Comparison of ENCODE assay signal across 24 mouse cellular contexts in genomic region chr11:74908618-74909399, GRCm38 (mm10). TPM values are rescaled to one million over a fixed set of nuclear protein-coding genes. Genes with fewer than 3 reads are reported as not detected.
DNase-seq lines count a peak whose midpoint lies in the region; ATAC-seq and TF ChIP-seq lines count a peak whose summit lies in the region.
"Had no signal": no experiment of that assay in that cellular context is flagged by ENCODE, and none has a peak within 500 bp of the region (broad histone marks: within the 10 kb centered on the region; RNA-seq: fewer than 3 reads in every experiment).

No protein-coding gene starts in this region.

- no peak overlapping the region for H3K4me3 ChIP-seq in intestine, postnatal 0 days (ENCODE audit: low read depth, low read length)
- no peak overlapping the region for H3K4me3 ChIP-seq in intestine, embryonic 15.5 days (replicated peaks)
- no peak overlapping the region for H3K4me3 ChIP-seq in stomach, postnatal 0 days (ENCODE audit: low read depth, low read length)
- H3K4me3 ChIP-seq: forebrain, embryonic 10.5 days; limb, embryonic 12.5 days had no signal

- no peaks in the 10 kb centered on the region for H3K9me3 ChIP-seq in intestine, postnatal 0 days (ENCODE audit: control insufficient read depth)
- H3K9me3 ChIP-seq in intestine, embryonic 15.5 days: no peaks in the 10 kb centered on the region
- H3K9me3 ChIP-seq in stomach, postnatal 0 days (ENCODE audit: control insufficient read depth, low read length): no peaks in the 10 kb centered on the region
- H3K9me3 ChIP-seq: forebrain, embryonic 10.5 days; G1E; limb, embryonic 12.5 days had no signal

- no peak for TF ChIP-seq EP300 in stomach, postnatal 0 days (optimal IDR thresholded peaks at IDR 0.05)

- H3K4me2 ChIP-seq in intestine, postnatal 0 days (replicated peaks; ENCODE audit: low read depth): no peak overlapping the region
- no peak overlapping the region for H3K4me2 ChIP-seq in intestine, embryonic 15.5 days (replicated peaks)
- no peak overlapping the region for H3K4me2 ChIP-seq in stomach, postnatal 0 days (replicated peaks; ENCODE audit: low read depth)
- H3K4me2 ChIP-seq: hindbrain, embryonic 14.5 days; limb, embryonic 12.5 days; liver, embryonic 11.5 days had no signal

- H3K27me3 ChIP-seq in intestine, postnatal 0 days (replicated peaks; ENCODE audit: control insufficient read depth, insufficient read depth, low read length): no peaks in the 10 kb centered on the region
- H3K27me3 ChIP-seq in intestine, embryonic 15.5 days (replicated peaks): no peaks in the 10 kb centered on the region
- H3K27me3 ChIP-seq in stomach, postnatal 0 days (ENCODE audit: control insufficient read depth, insufficient read depth, low read length): no peaks in the 10 kb centered on the region
- H3K27me3 ChIP-seq: limb, embryonic 12.5 days had no signal

- WGBS in intestine, postnatal 0 days: 72% methylated on average over 12 of the region's 12 CpGs
- 77% methylated on average over 12 of the region's 12 CpGs for WGBS in intestine, embryonic 15.5 days
- 57% methylated on average over 12 of the region's 12 CpGs for whole genome bisulfite sequencing in stomach, postnatal 0 days

- H3K4me1 ChIP-seq in intestine, postnatal 0 days (replicated peaks; ENCODE audit: control insufficient read depth, insufficient read depth, low read length): no peaks in the 10 kb centered on the region
- no peaks in the 10 kb centered on the region for H3K4me1 ChIP-seq in intestine, embryonic 15.5 days (replicated peaks)
- no peaks in the 10 kb centered on the region for H3K4me1 ChIP-seq in stomach, postnatal 0 days (replicated peaks; ENCODE audit: control insufficient read depth, insufficient read depth)
- H3K4me1 ChIP-seq: forebrain, embryonic 10.5 days; limb, embryonic 12.5 days had no signal

- ATAC-seq in intestine, postnatal 0 days: no peak
- no peak for ATAC-seq in intestine, embryonic 15.5 days
- ATAC-seq in stomach, postnatal 0 days (ENCODE audit: low FRiP score, low TSS enrichment): 0 out of 2 replicates have a peak, but pooled peaks have one; percentile 44
- ATAC-seq: CD4-positive, CD25-positive, alpha-beta regulatory T cell, adult 4 months; forebrain, postnatal 0 days; inflammation-experienced regulatory T-cells, adult 6 months; liver, postnatal 0 days; lung, postnatal 0 days had no signal

- TF ChIP-seq CTCF in intestine, postnatal 0 days (IDR thresholded peaks at IDR 0.05; ENCODE audit: low read depth): no peak
- TF ChIP-seq CTCF in stomach, postnatal 0 days (IDR thresholded peaks at IDR 0.05; ENCODE audit: low read depth): no peak

- H3K27ac ChIP-seq in intestine, postnatal 0 days (ENCODE audit: low read depth, low read length): 0 out of 2 replicates have a peak overlapping the region, but pooled peaks have one; percentile 10
- no peak overlapping the region for H3K27ac ChIP-seq in intestine, embryonic 15.5 days
- H3K27ac ChIP-seq in stomach, postnatal 0 days (replicated peaks): no peak overlapping the region
- H3K27ac ChIP-seq: forebrain, embryonic 10.5 days; hindbrain, embryonic 14.5 days; limb, embryonic 12.5 days; macrophage had no signal

- peak; percentile 14 for DNase-seq in right cerebral cortex, adult 18-20 months
- DNase-seq in right cerebral cortex, postnatal 4 days: no peak
- DNase-seq in kidney, postnatal 10 days: peak; percentile 30
- DNase-seq in stomach, postnatal 0 days (ENCODE audit: low spot score): no peak
- no peak for DNase-seq in thymus, postnatal 25 days
- DNase-seq in cerebellum, adult 11 months: no peak
- DNase-seq: adrenal gland, postnatal 14 days; cerebellum, adult 9-11 months; forebrain, postnatal 0 days; heart, postnatal 4 days; liver, postnatal 0 days; spleen, adult 18-20 months; thymus, postnatal 14 days had no signal

- H3K9ac ChIP-seq in intestine, postnatal 0 days (ENCODE audit: low read depth, low read length): no peak overlapping the region
- H3K9ac ChIP-seq in intestine, embryonic 15.5 days: no peak overlapping the region
- no peak overlapping the region for H3K9ac ChIP-seq in stomach, postnatal 0 days (ENCODE audit: low read length)
- H3K9ac ChIP-seq: forebrain, postnatal 0 days; hindbrain, embryonic 14.5 days; limb, embryonic 12.5 days; liver, postnatal 0 days had no signal

- H3K36me3 ChIP-seq in intestine, postnatal 0 days (ENCODE audit: control insufficient read depth, insufficient read depth): peaks cover 58% of the 10 kb centered on the region
- H3K36me3 ChIP-seq in intestine, embryonic 15.5 days: peaks cover 40% of the 10 kb centered on the region
- H3K36me3 ChIP-seq in stomach, postnatal 0 days (ENCODE audit: control insufficient read depth, insufficient read depth, low read length): peaks cover 33% of the 10 kb centered on the region; the same call in 1 of the 2 replicates

RNA-seq across cellular contexts. Expression of gene Tsr1, which starts 10.9 kb away (rescaled TPM):
- 16.8 and 17.5 TPM in 2 replicates for polyA plus RNA-seq in intestine, postnatal 0 days (2015; fragmentation: Nextera tagmentation; extraction: Ambion mirVana)
- polyA plus RNA-seq in intestine, embryonic 15.5 days (2015; fragmentation: Nextera tagmentation; extraction: Ambion mirVana): 49.6 and 53.5 TPM in 2 replicates
- 22.3 and 22.5 TPM in 2 replicates for polyA plus RNA-seq in stomach, postnatal 0 days (2015; fragmentation: Nextera tagmentation; extraction: Ambion mirVana)

RNA-seq across cellular contexts. Expression of gene Sgsm2, which starts 11.9 kb away (rescaled TPM):
- polyA plus RNA-seq in intestine, postnatal 0 days (2015; fragmentation: Nextera tagmentation; extraction: Ambion mirVana): 2.3 and 2.4 TPM in 2 replicates
- 5.1 TPM in 2 replicates for polyA plus RNA-seq in intestine, embryonic 15.5 days (2015; fragmentation: Nextera tagmentation; extraction: Ambion mirVana)
- 3.4 and 4.1 TPM in 2 replicates for polyA plus RNA-seq in stomach, postnatal 0 days (2015; fragmentation: Nextera tagmentation; extraction: Ambion mirVana)

RNA-seq across cellular contexts. Expression of gene Smg6, which starts 16.8 kb away (rescaled TPM):
- 6.5 and 7.3 TPM in 2 replicates for polyA plus RNA-seq in intestine, postnatal 0 days (2015; fragmentation: Nextera tagmentation; extraction: Ambion mirVana)
- 11.9 and 12.4 TPM in 2 replicates for polyA plus RNA-seq in intestine, embryonic 15.5 days (2015; fragmentation: Nextera tagmentation; extraction: Ambion mirVana)
- 6.1 and 6.7 TPM in 2 replicates for polyA plus RNA-seq in stomach, postnatal 0 days (2015; fragmentation: Nextera tagmentation; extraction: Ambion mirVana)

RNA-seq across cellular contexts. Expression of gene Srr, which starts 16.9 kb away (rescaled TPM):
- polyA plus RNA-seq in intestine, postnatal 0 days (2015; fragmentation: Nextera tagmentation; extraction: Ambion mirVana): 20.3 and 22.4 TPM in 2 replicates
- 16.1 and 16.6 TPM in 2 replicates for polyA plus RNA-seq in intestine, embryonic 15.5 days (2015; fragmentation: Nextera tagmentation; extraction: Ambion mirVana)
- 8.0 and 9.7 TPM in 2 replicates for polyA plus RNA-seq in stomach, postnatal 0 days (2015; fragmentation: Nextera tagmentation; extraction: Ambion mirVana)

Comparison
In these comparisons a context has a peak if more than half of its experiments do, and no peak if none do; other contexts are left out.
1. DNase-seq: peak in right cerebral cortex, adult 18-20 months (single experiment) and kidney, postnatal 10 days (single experiment); none in right cerebral cortex, postnatal 4 days (single experiment), stomach, postnatal 0 days (single experiment), thymus, postnatal 25 days (single experiment) and cerebellum, adult 11 months (single experiment).